Mouse (Mus musculus) heart, postnatal 14 days (tissue): Measurements from ENCODE around the gene Phykpl. TPM values are rescaled to one million over a fixed set of nuclear protein-coding genes. Genes with fewer than 3 reads are reported as not detected.

Source experiments
- total RNA-seq, 2 experiments: library from RNA; stranded (reverse); gene quantifications; 2 replicates each; pipeline ENCODE4 v1.2.3; 2021

Phykpl gene
- total RNA-seq, 2 experiments from 2014 or later: 10.3 to 10.4 TPM

Other genes with a start within 250 kb of the Phykpl start
- 100 to 1,000 TPM; 141 to 163 TPM for gene Hnrnpab, start 22.1 kb downstream of the Phykpl start, total RNA-seq
- 10 to 100 TPM; 19.5 to 21.3 TPM for gene Nhp2, start 35.0 kb downstream of the Phykpl start, total RNA-seq
- gene Rmnd5b, start 51.1 kb downstream of the Phykpl start, total RNA-seq: 10 to 100 TPM; 16.0 to 16.3 TPM
- gene N4bp3, start 66.1 kb downstream of the Phykpl start, total RNA-seq: 10 to 100 TPM; 22.1 to 23.1 TPM
- 1 to 10 TPM; 1.3 to 1.4 TPM for gene D930048N14Rik, start 66.2 kb downstream of the Phykpl start, total RNA-seq
- 10 to 100 TPM; 35.8 to 37.3 TPM for gene 0610009B22Rik, start 104.1 kb downstream of the Phykpl start, total RNA-seq
- 10 to 100 TPM; 18.3 to 18.4 TPM for gene Sec24a, start 178.9 kb downstream of the Phykpl start, total RNA-seq
- 100 to 1,000 TPM in 1 of 2 experiments, 10 to 100 TPM in 1; 95.8 to 109 TPM for gene Sar1b, start 178.9 kb downstream of the Phykpl start, total RNA-seq